Mouse (Mus musculus) Muller cell, postnatal 12 days (primary cell): ENCODE results near the gene S1pr3.

Experiments
- DNase-seq: peaks from one replicate; pipeline ENCODE4 v3.0.0-alpha.2; 2015; ENCODE audit errors: inconsistent ontology term

S1pr3 gene

GRCm38 (mm10) chr13:51408519-51409001 lies at the start of gene S1pr3:
TSS of gene S1pr3 (plus strand) at chr13:51408639.
- peak; percentile 98 for DNase-seq

GRCm38 (mm10) chr13:51360441-51360962 lies 47.9 kb upstream of the S1pr3 start:
- no peak for DNase-seq

GRCm38 (mm10) chr13:51363390-51363789 lies 45.0 kb upstream of the S1pr3 start:
- no peak for DNase-seq

- DNase-seq, result no peak
Measured at GRCm38 (mm10) chr13:51363985-51364384, 44.5 kb upstream of the S1pr3 start.

GRCm38 (mm10) chr13:51365191-51365590 lies 43.2 kb upstream of the S1pr3 start:
- no peak for DNase-seq

GRCm38 (mm10) chr13:51368346-51368745 lies 40.1 kb upstream of the S1pr3 start:
- DNase-seq, result no peak

GRCm38 (mm10) chr13:51369354-51369753 lies 39.1 kb upstream of the S1pr3 start:
- DNase-seq, result no peak

GRCm38 (mm10) chr13:51373086-51373485 lies 35.4 kb upstream of the S1pr3 start:
- no peak for DNase-seq

GRCm38 (mm10) chr13:51374026-51374807 lies 34.2 kb upstream of the S1pr3 start:
- DNase-seq, result no peak

- DNase-seq, result no peak
Measured at GRCm38 (mm10) chr13:51378126-51378525, 30.3 kb upstream of the S1pr3 start.

- peak; percentile 7 for DNase-seq
Measured at GRCm38 (mm10) chr13:51379596-51379995, 28.8 kb upstream of the S1pr3 start.

GRCm38 (mm10) chr13:51381498-51381897 lies 26.9 kb upstream of the S1pr3 start:
- no peak for DNase-seq

GRCm38 (mm10) chr13:51384899-51385298 lies 23.5 kb upstream of the S1pr3 start:
- DNase-seq, result no peak

GRCm38 (mm10) chr13:51387908-51388307 lies 20.5 kb upstream of the S1pr3 start:
- DNase-seq, result no peak

- DNase-seq, result no peak
Measured at GRCm38 (mm10) chr13:51390398-51390797, 18.0 kb upstream of the S1pr3 start.

- no peak for DNase-seq
Measured at GRCm38 (mm10) chr13:51391359-51391916, 17.0 kb upstream of the S1pr3 start.

GRCm38 (mm10) chr13:51392256-51392655 lies 16.2 kb upstream of the S1pr3 start:
- no peak for DNase-seq

GRCm38 (mm10) chr13:51397861-51398260 lies 10.6 kb upstream of the S1pr3 start:
- no peak for DNase-seq

- DNase-seq, result no peak
Measured at GRCm38 (mm10) chr13:51399562-51399961, 8.9 kb upstream of the S1pr3 start.

GRCm38 (mm10) chr13:51400186-51400719 lies 8.2 kb upstream of the S1pr3 start:
- peak; percentile 48 for DNase-seq

- no peak for DNase-seq
Measured at GRCm38 (mm10) chr13:51400736-51401501, 7.5 kb upstream of the S1pr3 start.

GRCm38 (mm10) chr13:51404566-51404965 lies 3.9 kb upstream of the S1pr3 start:
- peak; percentile 78 for DNase-seq
